Mouse (Mus musculus) heart, embryonic 12.5 days (tissue): ENCODE measurements around the gene Nynrin. TPM values are rescaled to one million over a fixed set of nuclear protein-coding genes. Genes with fewer than 3 reads are reported as not detected.

Source experiments
- ATAC-seq: fragments of 200-750 bp; cut with Nextera tagmentation; 2 replicates; pipeline ENCODE4 v1.8.0; 2017; ENCODE audit warnings: moderate TSS enrichment, moderate library complexity; ENCODE audit not compliant: insufficient number of reproducible peaks, low FRiP score
- H3K27ac ChIP-seq: fragments of 300-500 bp; sonication (generic); 2 replicates; pipeline ENCODE4 v1.5.1; 2016; ENCODE audit warnings: mild to moderate bottlenecking, moderate library complexity; ENCODE audit not compliant: poor library complexity, severe bottlenecking
- H3K27me3 ChIP-seq: fragments of 300-500 bp; sonication (generic); replicated peaks from 2 replicates; pipeline ENCODE4 v1.6.1; 2016; ENCODE audit warnings: mild to moderate bottlenecking, moderate library complexity
- H3K36me3 ChIP-seq: fragments of 300-500 bp; sonication (generic); 2 replicates; pipeline ENCODE4 v1.6.1; 2016; ENCODE audit warnings: mild to moderate bottlenecking, moderate library complexity
- H3K4me1 ChIP-seq: fragments of 300-500 bp; sonication (generic); replicated peaks from 2 replicates; pipeline ENCODE4 v1.6.1; 2016; ENCODE audit warnings: mild to moderate bottlenecking
- H3K4me2 ChIP-seq: fragments of 300-500 bp; sonication (generic); 2 replicates; pipeline ENCODE4 v1.6.1; 2016; ENCODE audit warnings: mild to moderate bottlenecking, moderate library complexity
- H3K4me3 ChIP-seq: fragments of 300-500 bp; sonication (generic); 2 replicates; pipeline ENCODE4 v1.5.1; 2016; ENCODE audit warnings: mild to moderate bottlenecking
- H3K9ac ChIP-seq: fragments of 300-500 bp; sonication (generic); 2 replicates; pipeline ENCODE4 v1.6.1; 2016; ENCODE audit warnings: mild to moderate bottlenecking, moderate library complexity
- H3K9me3 ChIP-seq: fragments of 300-500 bp; sonication (generic); replicated peaks from 2 replicates; pipeline ENCODE4 v1.6.1; 2016; ENCODE audit warnings: mild to moderate bottlenecking, moderate library complexity
- WGBS: fragments of 180-500 bp; shearing (Covaris S2); methylation state at CpG from one replicate; pipeline ENCODE4 v1.1.7; 2016; 5-methylcytosine and 5-hydroxymethylcytosine counted together
- polyA plus RNA-seq: library from polyadenylated mRNA; unstranded; fragments of >200 nt; fragmentation: Nextera tagmentation; extraction: Ambion mirVana; gene quantifications from 2 replicates; pipeline ENCODE4 v1.2.1, GENCODE M21; 2016

The Nynrin gene
- polyA plus RNA-seq, 1 experiment from 2014 or later: 33.3 TPM

DNA sequence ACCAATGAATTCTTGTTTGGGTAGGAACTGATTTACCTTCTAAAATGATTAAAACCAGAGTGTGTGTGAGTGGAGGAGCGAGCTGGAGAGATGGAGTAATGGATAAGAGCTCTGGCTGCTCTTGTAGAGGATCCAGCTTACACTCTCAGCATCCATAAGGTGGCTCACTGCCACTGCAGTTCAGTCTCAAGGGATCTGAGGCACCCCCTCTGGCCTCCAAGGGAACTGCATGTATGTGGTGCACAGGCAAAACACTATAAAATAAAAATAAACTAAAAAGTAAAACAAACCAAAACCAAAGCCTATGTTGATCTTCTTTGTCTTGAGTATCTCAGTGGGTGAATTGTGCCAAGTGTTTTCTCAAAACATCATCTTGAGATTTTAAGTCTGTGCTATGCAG lies 25.8 kb downstream of the Nynrin start:
- no peaks in the 10 kb centered on the region for H3K27me3 ChIP-seq
- H3K36me3 ChIP-seq: no peaks in the 10 kb centered on the region
- H3K9me3 ChIP-seq: no peaks in the 10 kb centered on the region
- H3K4me2 ChIP-seq: no peak overlapping the region
- H3K4me3 ChIP-seq: no peak overlapping the region
- H3K9ac ChIP-seq: no peak overlapping the region
- 38% methylated on average over 1 of the region's 1 CpGs for WGBS
- peaks cover 24% of the 10 kb centered on the region for H3K4me1 ChIP-seq
- no peak for ATAC-seq
- H3K27ac ChIP-seq: no peak overlapping the region

DNA sequence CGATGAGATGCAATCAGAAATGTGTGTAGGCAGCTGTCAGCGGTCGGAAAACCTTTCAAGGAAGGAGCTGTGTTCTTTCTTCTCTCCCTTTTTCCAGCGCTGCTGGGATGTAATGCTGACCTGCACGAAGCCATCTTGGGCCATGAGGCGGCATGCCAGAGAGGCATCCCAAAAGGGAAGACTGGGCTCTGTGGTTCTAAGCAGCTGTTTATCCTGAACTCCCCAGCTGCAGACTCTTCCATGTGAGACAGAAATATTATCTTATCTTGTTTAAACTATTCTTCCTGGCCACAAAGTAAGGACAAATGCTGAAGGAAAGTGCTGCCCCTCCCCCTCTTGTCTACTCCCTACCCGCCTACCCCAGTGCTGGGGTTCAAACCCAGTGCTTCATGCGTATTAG lies 27.2 kb downstream of the Nynrin start:
- ATAC-seq: no peak
- 61% methylated on average over 8 of the region's 8 CpGs for WGBS

DNA sequence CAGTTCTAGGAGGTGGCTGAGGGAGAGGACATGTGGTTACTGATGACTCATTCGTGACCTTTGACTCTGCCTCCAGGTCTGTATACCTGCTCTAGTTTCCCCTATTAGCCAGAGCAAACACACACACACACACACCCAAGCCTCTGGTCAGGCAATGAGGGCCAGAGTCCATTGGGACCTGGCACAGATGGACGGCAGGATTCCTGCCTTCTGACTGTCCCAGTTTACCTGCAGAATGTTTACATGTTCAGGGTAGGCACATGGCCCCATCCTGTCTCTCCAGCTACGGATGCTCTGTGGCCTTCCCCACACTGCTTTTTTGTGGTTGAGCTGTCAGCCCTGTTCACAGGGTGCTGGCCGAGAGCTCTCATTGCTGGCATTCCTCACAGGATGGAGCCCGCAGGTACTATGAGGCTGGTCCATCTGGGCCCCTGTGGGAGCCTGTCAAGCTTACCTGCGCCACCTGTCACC lies 28.4 kb downstream of the Nynrin start:
- no peak overlapping the region for H3K4me2 ChIP-seq
- peaks cover 41% of the 10 kb centered on the region for H3K4me1 ChIP-seq

More for the DNA sequence above, 27.2 kb downstream of the Nynrin start:
- no peak overlapping the region for H3K4me2 ChIP-seq
- H3K36me3 ChIP-seq: no peaks in the 10 kb centered on the region
- H3K27ac ChIP-seq: no peak overlapping the region
- no peaks in the 10 kb centered on the region for H3K9me3 ChIP-seq
- no peaks in the 10 kb centered on the region for H3K27me3 ChIP-seq
- H3K9ac ChIP-seq: no peak overlapping the region
- H3K4me3 ChIP-seq: no peak overlapping the region
- H3K4me1 ChIP-seq: peaks cover 29% of the 10 kb centered on the region

DNA sequence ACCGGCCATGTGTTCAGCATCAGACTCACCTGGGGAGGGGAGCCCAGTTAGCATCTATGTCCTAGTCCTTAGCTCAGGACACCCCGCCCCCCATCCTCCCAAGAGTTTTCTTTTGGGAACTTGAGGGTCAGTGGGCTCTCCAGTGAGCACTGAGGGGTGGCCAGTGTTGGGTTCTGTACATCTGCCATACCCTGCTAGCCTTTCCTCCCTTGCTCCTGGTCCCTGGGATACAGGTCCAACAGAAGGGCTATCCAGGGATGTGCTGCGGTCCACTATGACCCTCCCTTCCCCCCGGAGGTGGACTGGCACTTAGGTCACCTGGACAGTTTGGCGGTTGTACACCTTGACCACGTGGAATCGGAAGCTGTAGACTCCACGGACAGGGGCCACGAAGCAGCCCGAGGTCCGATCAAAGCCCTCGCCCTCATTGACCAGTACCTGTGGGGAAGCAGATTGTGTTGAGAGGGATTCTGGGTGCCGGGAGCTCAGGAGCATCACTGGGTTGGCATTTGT lies 29.4 kb downstream of the Nynrin start:
- WGBS: 89% methylated on average over 13 of the region's 13 CpGs
- Histone ChIP-seq H3K4me1 (peaks cover 36% of the 10 kb centered on the region), H3K27ac (no peak overlapping the region), H3K9ac (no peak overlapping the region), H3K4me2 (no peak overlapping the region), H3K27me3 (no peaks in the 10 kb centered on the region), H3K4me3 (no peak overlapping the region), H3K36me3 (peaks cover 19% of the 10 kb centered on the region), H3K9me3 (no peaks in the 10 kb centered on the region)
- no peak for ATAC-seq

More for the DNA sequence above, 28.4 kb downstream of the Nynrin start:
- 58% methylated on average over 6 of the region's 6 CpGs for WGBS
- peaks cover 9% of the 10 kb centered on the region for H3K36me3 ChIP-seq
- H3K9ac ChIP-seq: no peak overlapping the region
- H3K4me3 ChIP-seq: no peak overlapping the region
- ATAC-seq: no peak
- no peaks in the 10 kb centered on the region for H3K9me3 ChIP-seq
- H3K27ac ChIP-seq: no peak overlapping the region
- H3K27me3 ChIP-seq: no peaks in the 10 kb centered on the region

DNA sequence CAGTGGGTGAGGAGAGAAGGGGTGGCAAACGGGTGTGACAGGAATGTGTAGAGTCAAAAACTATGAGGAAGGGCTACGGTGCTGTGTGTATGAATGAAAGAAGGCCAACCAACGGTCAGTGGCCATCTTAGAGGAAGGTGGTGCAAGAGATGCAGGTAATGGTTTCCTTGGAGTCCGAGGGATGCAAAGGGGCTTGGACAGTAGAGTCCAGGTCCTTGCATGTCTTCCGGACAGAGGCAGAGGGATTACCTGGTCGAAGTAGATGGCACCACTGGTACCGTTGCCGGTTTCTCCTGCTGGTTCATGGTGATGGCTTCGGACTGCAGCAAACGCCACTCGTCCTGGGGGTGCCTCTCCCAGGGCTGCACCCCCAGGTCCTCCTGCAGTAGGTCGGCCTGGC lies 29.9 kb downstream of the Nynrin start:
- Histone ChIP-seq H3K4me2 (peak overlapping the region; percentile 93; the same call in 1 of the 2 replicates), H3K9ac (no peak overlapping the region)

DNA sequence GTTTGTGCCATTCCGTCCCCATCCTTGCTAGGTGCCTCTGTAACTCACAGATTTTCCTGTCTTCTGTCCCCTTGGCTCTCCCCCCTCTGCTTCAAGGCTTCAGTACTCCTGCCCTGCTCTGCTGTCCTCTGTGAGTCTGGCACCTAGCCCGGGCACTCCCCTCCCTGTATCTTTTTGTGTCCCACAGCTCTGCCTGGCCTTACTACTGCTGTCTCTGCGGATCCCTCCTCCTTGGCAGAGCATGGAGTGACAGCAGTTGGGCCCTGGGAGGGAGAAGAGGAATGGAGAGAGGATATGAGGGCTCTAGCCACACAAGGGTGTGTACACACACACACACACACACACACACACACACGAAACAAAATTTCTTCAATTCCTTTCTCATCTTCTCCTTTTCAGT lies 30.4 kb downstream of the Nynrin start, which contains the start of gene Cbln3:
TSS of gene Cbln3 (minus strand) at position 227 of the 400 bp plus-strand sequence.
- peak within 1 kb of the TSS; percentile 93 for H3K27ac ChIP-seq
- WGBS: 28% methylated on average over 4 of the region's 4 CpGs
- H3K4me2 ChIP-seq: peak within 1 kb of the TSS; percentile 93
- H3K9ac ChIP-seq: peak within 1 kb of the TSS; percentile 87
- no peaks in the 10 kb centered on the region for H3K27me3 ChIP-seq
- H3K4me1 ChIP-seq: peaks cover 33% of the 10 kb centered on the region
- H3K36me3 ChIP-seq: peaks cover 27% of the 10 kb centered on the region
- no peaks in the 10 kb centered on the region for H3K9me3 ChIP-seq
- ATAC-seq: peak; percentile 22; the same call in 1 of the 2 replicates
- peak within 1 kb of the TSS; percentile 74 for H3K4me3 ChIP-seq

More for the DNA sequence above, 29.9 kb downstream of the Nynrin start:
- Histone ChIP-seq H3K9me3 (no peaks in the 10 kb centered on the region), H3K36me3 (peaks cover 23% of the 10 kb centered on the region), H3K27me3 (no peaks in the 10 kb centered on the region), H3K4me3 (no peak overlapping the region), H3K4me1 (peaks cover 34% of the 10 kb centered on the region), H3K27ac (peak overlapping the region; percentile 93)
- no peak for ATAC-seq
- 78% methylated on average over 12 of the region's 12 CpGs for WGBS

DNA sequence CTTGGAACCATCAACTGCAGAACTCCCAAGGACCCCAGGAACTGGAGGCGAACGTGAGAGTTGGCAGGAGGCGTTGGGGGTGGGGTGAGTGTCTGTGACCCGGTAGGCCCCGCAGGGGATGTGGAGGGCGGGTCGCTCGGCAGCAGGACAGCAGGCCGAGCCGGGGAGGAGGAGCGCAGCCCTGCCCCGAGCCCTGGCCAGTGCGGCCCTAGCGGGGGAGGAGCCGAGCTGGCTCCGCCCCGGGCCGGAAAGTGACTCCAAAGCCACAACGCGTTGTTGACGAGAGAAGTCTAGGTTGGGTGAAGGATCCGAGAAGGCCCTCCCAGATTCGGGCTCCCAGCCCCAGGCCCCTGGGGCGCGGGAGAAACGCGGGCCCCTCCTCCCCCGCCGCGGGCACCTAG lies 30.9 kb downstream of the Nynrin start, which contains the start of gene Khnyn:
TSS of gene Khnyn (plus strand) at position 235 of the 401 bp plus-strand sequence.
- Histone ChIP-seq H3K4me2 (peak within 1 kb of the TSS; percentile 93), H3K36me3 (peaks cover 33% of the 10 kb centered on the region), H3K27me3 (no peaks in the 10 kb centered on the region), H3K27ac (peak within 1 kb of the TSS; percentile 93), H3K9me3 (no peaks in the 10 kb centered on the region), H3K4me3 (peak within 1 kb of the TSS; percentile 74), H3K9ac (peak within 1 kb of the TSS; percentile 87), H3K4me1 (peaks cover 33% of the 10 kb centered on the region)
- 0% methylated on average over 30 of the region's 30 CpGs for WGBS
- ATAC-seq: peak; percentile 96

DNA sequence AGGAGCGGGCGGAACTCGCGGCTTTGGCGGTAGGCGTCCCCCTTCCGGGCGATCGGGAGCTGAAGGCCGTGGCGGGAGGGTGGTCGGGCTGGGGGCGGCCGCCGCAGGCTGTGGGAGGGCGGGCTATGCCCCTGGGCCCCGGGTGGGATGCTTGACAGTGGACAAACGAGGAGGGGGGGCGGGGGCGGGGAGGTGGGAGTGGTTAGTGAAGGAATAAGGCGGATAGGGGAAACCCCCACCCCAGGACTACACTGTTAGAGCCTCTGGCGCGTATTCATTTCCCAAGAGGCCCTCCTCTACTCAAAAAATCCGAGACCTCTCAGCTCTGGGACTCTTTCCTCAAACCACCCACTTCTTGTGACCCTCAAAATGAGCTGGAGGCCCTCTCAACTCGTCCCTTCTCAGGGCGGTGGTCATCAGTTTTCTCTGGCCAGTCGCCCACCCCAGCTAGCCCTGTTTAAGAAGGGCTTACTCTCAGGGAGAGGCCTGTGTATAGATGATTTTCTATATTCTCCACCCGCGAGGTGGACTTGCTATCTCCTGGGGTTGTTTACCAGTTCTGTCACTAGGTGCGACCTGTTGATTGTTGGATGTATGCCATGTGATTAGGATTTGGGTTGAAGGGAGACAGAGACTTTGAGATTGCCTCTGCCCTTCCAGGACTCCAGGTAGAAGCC lies 31.4 kb downstream of the Nynrin start:
- ATAC-seq: no peak; the same call in none of the 2 replicates
- no peaks in the 10 kb centered on the region for H3K27me3 ChIP-seq
- H3K9ac ChIP-seq: peak overlapping the region; percentile 87
- H3K4me2 ChIP-seq: peak overlapping the region; percentile 93
- H3K36me3 ChIP-seq: peaks cover 38% of the 10 kb centered on the region
- 0% methylated on average over 19 of the region's 30 CpGs for WGBS
- H3K27ac ChIP-seq: peak overlapping the region; percentile 93
- H3K4me1 ChIP-seq: peaks cover 33% of the 10 kb centered on the region
- peak overlapping the region; percentile 74 for H3K4me3 ChIP-seq
- no peaks in the 10 kb centered on the region for H3K9me3 ChIP-seq

DNA sequence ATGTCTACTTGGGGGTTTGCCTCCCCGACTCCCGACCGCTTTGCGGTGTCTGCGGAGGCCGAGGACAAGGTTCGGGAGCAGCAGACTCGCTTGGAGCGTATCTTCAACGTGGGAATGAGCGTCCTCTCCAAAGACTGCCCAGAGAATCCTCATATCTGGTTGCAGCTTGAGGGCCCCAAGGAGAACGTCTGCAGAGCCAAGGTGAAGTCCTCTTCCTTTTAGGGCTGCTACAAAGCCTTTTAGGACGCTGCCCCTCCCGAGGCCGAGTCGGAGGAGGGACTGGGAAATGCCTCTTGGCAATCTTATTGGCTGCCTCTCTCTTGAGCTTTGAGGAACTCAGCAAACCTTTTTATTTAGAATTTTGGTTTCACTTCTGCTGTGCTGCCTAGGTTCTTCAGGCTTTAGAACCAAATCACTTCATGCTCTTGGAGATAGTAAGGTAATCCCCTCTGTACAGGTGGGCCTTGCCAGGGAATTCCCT lies 32.0 kb downstream of the Nynrin start:
- Histone ChIP-seq H3K36me3 (peaks cover 43% of the 10 kb centered on the region), H3K4me3 (peak overlapping the region; percentile 74), H3K4me2 (peak overlapping the region; percentile 93), H3K27ac (peak overlapping the region; percentile 93), H3K9me3 (no peaks in the 10 kb centered on the region), H3K27me3 (no peaks in the 10 kb centered on the region), H3K4me1 (peaks cover 33% of the 10 kb centered on the region), H3K9ac (peak overlapping the region; percentile 87)
- ATAC-seq: no peak
- 5% methylated on average over 16 of the region's 16 CpGs for WGBS

DNA sequence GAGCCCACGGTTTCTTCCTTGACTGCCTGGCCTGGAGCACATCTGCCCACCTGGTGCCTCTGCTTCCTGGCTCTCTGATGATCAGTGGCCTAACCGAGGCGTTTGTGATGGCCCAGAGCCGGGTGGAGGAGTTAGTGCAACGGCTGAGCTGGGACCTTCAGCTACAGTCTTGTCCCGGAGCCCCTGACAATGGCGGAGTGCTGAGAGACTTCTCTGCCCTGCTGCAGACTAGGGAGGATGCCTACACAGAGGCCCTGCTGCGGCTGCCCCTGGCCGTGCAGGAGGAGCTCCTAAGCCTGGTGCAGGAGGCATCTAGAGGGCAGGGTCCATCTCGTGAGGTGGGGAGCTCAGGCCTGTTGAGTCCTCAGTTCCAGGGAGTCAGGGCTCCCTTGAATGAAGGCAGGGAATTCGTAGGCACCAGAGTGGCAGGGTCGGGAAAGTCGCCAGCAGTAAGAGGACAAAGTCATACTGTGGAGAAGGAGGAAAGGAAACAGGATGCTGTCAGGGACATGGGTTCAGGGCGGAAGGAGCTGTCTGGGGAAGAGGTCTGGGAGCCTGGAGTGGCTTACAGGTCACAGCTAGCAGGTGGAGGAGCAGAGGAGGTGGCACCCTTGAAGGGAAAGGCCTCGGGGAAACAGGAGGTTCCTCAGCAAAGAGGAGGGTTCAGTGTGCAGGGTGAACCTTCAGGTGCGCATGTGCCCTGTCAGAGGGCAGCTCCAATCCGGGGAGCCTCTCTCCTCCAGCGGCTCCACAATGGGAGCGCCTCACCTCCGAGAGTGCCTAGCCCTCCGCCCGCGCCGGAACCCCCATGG lies 33.0 kb downstream of the Nynrin start:
- no peak overlapping the region for H3K4me3 ChIP-seq
- H3K9me3 ChIP-seq: no peaks in the 10 kb centered on the region
- no peak overlapping the region for H3K27ac ChIP-seq
- ATAC-seq: no peak
- peaks cover 33% of the 10 kb centered on the region for H3K4me1 ChIP-seq
- peak overlapping the region; percentile 18 for H3K9ac ChIP-seq
- H3K27me3 ChIP-seq: no peaks in the 10 kb centered on the region
- 76% methylated on average over 24 of the region's 24 CpGs for WGBS
- H3K4me2 ChIP-seq: peak overlapping the region; percentile 93
- H3K36me3 ChIP-seq: peaks cover 53% of the 10 kb centered on the region

DNA sequence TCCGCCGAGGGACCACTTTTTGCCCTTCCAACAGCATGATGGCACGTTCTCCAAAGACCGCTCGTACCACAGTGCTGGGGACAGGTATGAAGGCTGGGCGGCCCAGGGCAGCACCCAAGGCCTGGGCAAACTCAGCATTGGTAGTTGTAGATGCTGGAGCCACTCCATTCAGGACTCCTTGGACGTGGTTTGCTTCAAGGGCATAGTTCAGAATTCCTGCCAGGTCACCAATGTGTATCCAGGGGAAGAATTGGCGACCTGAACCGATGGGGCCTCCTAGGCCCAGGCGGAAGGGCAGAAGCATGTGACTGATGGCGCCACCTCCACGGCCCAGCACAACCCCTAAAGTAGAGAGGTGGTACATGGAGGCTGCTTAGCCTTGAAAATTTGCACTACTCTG lies 43.9 kb downstream of the Nynrin start:
- peaks cover 15% of the 10 kb centered on the region for H3K4me1 ChIP-seq
- no peak overlapping the region for H3K27ac ChIP-seq
- H3K9ac ChIP-seq: no peak overlapping the region
- no peak overlapping the region for H3K4me2 ChIP-seq
- no peak for ATAC-seq
- H3K4me3 ChIP-seq: no peak overlapping the region
- WGBS: 90% methylated on average over 12 of the region's 12 CpGs
- H3K36me3 ChIP-seq: peaks cover 54% of the 10 kb centered on the region
- H3K27me3 ChIP-seq: no peaks in the 10 kb centered on the region
- H3K9me3 ChIP-seq: no peaks in the 10 kb centered on the region
